Mouse (Mus musculus) forebrain, embryonic 11.5 days (tissue): ENCODE measurements around the gene Shpk. TPM values are rescaled to one million over a fixed set of nuclear protein-coding genes. Genes with fewer than 3 reads are reported as not detected.
A peak's percentile ranks its signal among the peaks of the same experiment; 100 is the strongest.

Source experiments
- ATAC-seq: fragments of 200-750 bp; cut with Nextera tagmentation; replicated peaks from 2 replicates; pipeline ENCODE4 v1.8.0; 2017; ENCODE audit warnings: moderate TSS enrichment; ENCODE audit not compliant: low FRiP score
- DNase-seq: peaks from one replicate; pipeline ENCODE4 v3.0.0-alpha.2; 2017; ENCODE audit warnings: low spot score
- H3K27ac ChIP-seq: fragments of 300-500 bp; sonication (generic); 2 replicates; pipeline ENCODE4 v1.5.1; 2014; ENCODE audit warnings: low read depth, low read length
- H3K27me3 ChIP-seq: fragments of 300-500 bp; sonication (generic); 2 replicates; pipeline ENCODE4 v1.6.1; 2014; ENCODE audit warnings: mild to moderate bottlenecking, low read length, mixed read lengths; ENCODE audit not compliant: control insufficient read depth, insufficient read depth
- H3K36me3 ChIP-seq: fragments of 300-500 bp; sonication (generic); 2 replicates; pipeline ENCODE4 v1.6.1; 2014; ENCODE audit warnings: mild to moderate bottlenecking, low read length, moderate library complexity, mixed read lengths; ENCODE audit not compliant: control insufficient read depth, insufficient read depth
- H3K4me1 ChIP-seq: fragments of 300-500 bp; sonication (generic); replicated peaks from 2 replicates; pipeline ENCODE4 v1.6.1; 2014; ENCODE audit warnings: low read length, mixed read lengths; ENCODE audit not compliant: control insufficient read depth, insufficient read depth
- H3K4me2 ChIP-seq: fragments of 300-500 bp; sonication (generic); 2 replicates; pipeline ENCODE4 v1.6.1; 2014; ENCODE audit warnings: low read depth, mild to moderate bottlenecking, low read length, moderate library complexity, mixed read lengths; ENCODE audit not compliant: severe bottlenecking
- H3K4me3 ChIP-seq: fragments of 300-500 bp; sonication (generic); 2 replicates; pipeline ENCODE4 v1.5.1; 2014; ENCODE audit warnings: low read depth, low read length
- H3K9ac ChIP-seq: fragments of 300-500 bp; sonication (generic); 2 replicates; pipeline ENCODE4 v1.6.1; 2014; ENCODE audit warnings: low read length
- H3K9me3 ChIP-seq: fragments of 300-500 bp; sonication (generic); 2 replicates; pipeline ENCODE4 v1.6.1; 2016; ENCODE audit warnings: low read length, mixed read lengths; ENCODE audit not compliant: control insufficient read depth
- WGBS: fragments of 180-500 bp; shearing (Covaris S2); extraction: QIAGEN DNeasy Blood & Tissue Kit; methylation state at CpG from one replicate; pipeline ENCODE4 v1.1.7; 2014; 5-methylcytosine and 5-hydroxymethylcytosine counted together
- polyA plus RNA-seq: library from polyadenylated mRNA; unstranded; fragments of >200 nt; fragmentation: Nextera tagmentation; extraction: Ambion mirVana; gene quantifications from 2 replicates; pipeline ENCODE4 v1.2.1, GENCODE M21; 2014

Shpk gene
- polyA plus RNA-seq, 1 experiment from 2014 or later = 0.72 TPM

- DNase-seq = peak; percentile 76
- Histone ChIP-seq H3K4me1 (no peaks in the 10 kb centered on the region), H3K27ac (no peak overlapping the region), H3K4me3 (no peak overlapping the region), H3K36me3 (no peaks in the 10 kb centered on the region; the same call in 1 of the 2 replicates), H3K9ac (no peak overlapping the region), H3K4me2 (no peak overlapping the region), H3K27me3 (no peaks in the 10 kb centered on the region), H3K9me3 (no peaks in the 10 kb centered on the region)
- 47% methylated on average over 4 of the region's 4 CpGs for WGBS
- peak; percentile 54; the same call in 1 of the 2 replicates for ATAC-seq
Observed at GRCm38 (mm10) chr11:73169231-73169630, 30.0 kb upstream of the Shpk start.

- 77% methylated on average over 5 of the region's 5 CpGs for WGBS
- ATAC-seq = no peak
- no peak overlapping the region for H3K4me2 ChIP-seq
- DNase-seq = no peak
- H3K27me3 ChIP-seq = no peaks in the 10 kb centered on the region
- no peaks in the 10 kb centered on the region for H3K9me3 ChIP-seq
- no peak overlapping the region for H3K27ac ChIP-seq
- H3K9ac ChIP-seq = no peak overlapping the region
- H3K4me3 ChIP-seq = no peak overlapping the region
- no peaks in the 10 kb centered on the region; the same call in 1 of the 2 replicates for H3K36me3 ChIP-seq
- peaks cover 6% of the 10 kb centered on the region for H3K4me1 ChIP-seq
Observed at GRCm38 (mm10) chr11:73172186-73172585, 27.1 kb upstream of the Shpk start.

DNA sequence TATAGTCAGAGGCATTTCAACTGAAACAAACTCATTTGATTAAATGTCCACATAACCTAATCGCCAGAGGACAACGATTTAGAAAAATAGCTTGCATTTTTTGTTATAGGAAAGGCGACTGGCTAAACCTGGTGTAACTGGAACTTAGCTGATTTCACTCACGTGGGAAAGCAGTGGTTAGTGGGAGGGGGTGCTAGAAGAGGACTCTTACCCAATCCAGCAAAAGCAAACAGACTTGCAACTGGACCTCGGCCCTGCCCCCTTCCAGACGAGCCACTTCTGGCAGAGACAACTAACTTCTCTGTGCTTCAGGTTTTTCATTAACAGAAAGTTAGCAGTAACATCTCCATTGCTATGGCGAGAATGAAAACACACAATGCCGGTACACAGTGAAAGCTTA lies 23.6 kb upstream of the Shpk start:
- Histone ChIP-seq H3K9me3 (no peaks in the 10 kb centered on the region), H3K36me3 (no peaks in the 10 kb centered on the region; the same call in 1 of the 2 replicates), H3K4me1 (peaks cover 9% of the 10 kb centered on the region), H3K27ac (no peak overlapping the region), H3K4me3 (peak overlapping the region; percentile 95), H3K27me3 (no peaks in the 10 kb centered on the region), H3K4me2 (peak overlapping the region; percentile 75), H3K9ac (peak overlapping the region; percentile 90)
- no peak for ATAC-seq
- 53% methylated on average over 8 of the region's 8 CpGs for WGBS
- DNase-seq = no peak

DNA sequence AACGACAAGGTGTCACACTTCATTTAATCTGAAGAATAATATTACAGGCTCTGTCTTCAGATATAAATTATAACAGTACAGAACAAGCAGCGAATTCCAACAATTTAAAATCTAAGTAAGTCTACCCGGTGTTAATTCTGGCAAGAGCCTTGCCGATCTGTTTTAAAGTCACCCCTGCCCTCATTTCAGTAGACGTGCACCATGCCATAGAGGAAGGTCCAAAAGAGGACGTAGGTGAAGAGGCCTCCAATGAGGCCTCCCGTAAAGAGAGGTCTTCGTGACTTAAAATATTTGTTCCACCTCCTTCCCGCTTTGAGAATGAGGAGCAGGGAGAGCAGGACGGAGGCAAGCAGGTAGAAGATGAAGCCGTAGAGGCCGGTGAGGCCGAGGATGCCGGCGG lies 23.1 kb upstream of the Shpk start:
- H3K4me3 ChIP-seq = peak overlapping the region; percentile 95
- WGBS = 1% methylated on average over 15 of the region's 15 CpGs
- H3K4me1 ChIP-seq = peaks cover 9% of the 10 kb centered on the region
- 0 out of 2 replicates have a peak overlapping the region, but pooled peaks have one; percentile 53 for H3K27ac ChIP-seq
- H3K4me2 ChIP-seq = peak overlapping the region; percentile 75
- H3K9me3 ChIP-seq = no peaks in the 10 kb centered on the region
- DNase-seq = no peak
- H3K27me3 ChIP-seq = no peaks in the 10 kb centered on the region
- H3K9ac ChIP-seq = peak overlapping the region; percentile 90
- ATAC-seq = no peak
- H3K36me3 ChIP-seq = no peaks in the 10 kb centered on the region; the same call in 1 of the 2 replicates

DNA sequence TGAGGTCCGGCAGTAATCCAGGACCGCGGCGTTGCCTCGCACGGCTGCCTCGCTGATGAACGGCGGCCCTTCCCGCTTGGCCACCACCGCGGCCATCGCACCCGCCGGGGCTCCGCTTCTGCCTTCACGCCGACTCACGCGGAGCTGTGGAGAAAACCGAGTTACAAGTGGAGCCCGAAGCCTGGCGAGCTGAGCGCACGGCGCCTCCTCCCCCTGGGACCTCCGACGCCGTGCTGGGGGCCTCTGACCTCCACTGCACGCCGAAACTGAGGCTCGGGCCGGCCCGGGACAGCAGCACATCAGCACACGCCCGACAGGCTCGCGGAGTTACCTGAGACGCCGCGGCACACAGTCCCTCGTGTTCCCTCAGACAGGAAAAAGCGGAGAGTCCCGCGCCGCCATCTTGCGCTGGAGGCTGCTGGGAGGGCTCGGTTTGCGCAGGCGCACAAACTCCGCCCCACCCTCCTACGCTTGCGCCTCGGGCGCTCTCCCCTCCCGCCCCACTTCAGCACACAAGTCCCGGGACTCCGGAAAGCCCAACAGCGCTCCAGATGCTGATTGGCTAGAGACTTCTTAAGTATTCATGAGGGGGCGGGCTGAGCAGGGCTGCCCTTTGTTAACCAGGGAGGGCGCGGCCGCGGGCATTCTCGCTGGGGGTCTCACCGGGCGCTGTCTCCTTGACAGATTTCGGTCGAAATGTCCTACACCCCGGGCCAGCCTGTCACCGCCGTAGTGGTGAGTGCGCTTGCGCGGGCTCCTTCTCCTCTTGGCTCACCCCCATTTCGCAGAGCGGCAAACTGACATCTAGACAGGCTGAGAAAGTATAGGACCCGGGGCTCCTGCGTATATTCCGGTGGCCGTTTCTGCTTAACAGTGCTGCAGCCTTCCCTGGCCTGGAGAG lies 22.4 kb upstream of the Shpk start, which contains the start of the genes Emc6 and Tax1bp3:
Emc6 (minus strand) TSS at position 430 of the 901 bp plus-strand sequence.
Tax1bp3 (plus strand) TSS at position 476 of the 901 bp plus-strand sequence.
- peak; percentile 98 for ATAC-seq
- WGBS = under 1% methylated on average over 78 of the region's 81 CpGs

DNA sequence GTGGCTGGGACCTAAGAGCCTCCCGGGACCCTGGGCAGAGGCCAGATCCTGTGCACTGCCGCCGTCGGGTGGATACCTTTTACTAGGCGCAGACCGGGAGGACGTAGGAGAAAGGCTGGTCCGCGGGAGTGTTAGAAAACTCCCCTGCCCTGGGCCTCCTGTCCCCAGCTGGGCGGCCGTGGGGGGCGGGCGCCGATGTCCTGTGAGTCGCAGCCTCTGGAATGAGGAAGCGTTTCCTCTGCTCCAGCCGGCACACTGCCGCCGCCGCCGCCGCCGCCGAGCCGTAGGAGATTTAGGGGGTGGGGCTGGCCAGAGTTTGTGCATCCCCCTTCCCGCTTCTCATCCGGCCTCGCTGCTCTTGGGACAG lies 21.8 kb upstream of the Shpk start:
- H3K36me3 ChIP-seq = no peaks in the 10 kb centered on the region; the same call in 1 of the 2 replicates
- H3K4me2 ChIP-seq = peak overlapping the region; percentile 70
- H3K9ac ChIP-seq = peak overlapping the region; percentile 82
- DNase-seq (peak; percentile 85), ATAC-seq (peak; percentile 56; the same call in 1 of the 2 replicates)
- peak overlapping the region; percentile 95 for H3K4me3 ChIP-seq
- H3K27ac ChIP-seq = peak overlapping the region; percentile 72
- H3K27me3 ChIP-seq = no peaks in the 10 kb centered on the region
- H3K4me1 ChIP-seq = peaks cover 9% of the 10 kb centered on the region
- H3K9me3 ChIP-seq = no peaks in the 10 kb centered on the region
- under 1% methylated on average over 28 of the region's 28 CpGs for WGBS

More for the DNA sequence above, 22.4 kb upstream of the Shpk start, which contains the start of the genes Emc6 and Tax1bp3:
- H3K36me3 ChIP-seq = no peaks in the 10 kb centered on the region; the same call in 1 of the 2 replicates
- peak; percentile 99 for DNase-seq
- no peaks in the 10 kb centered on the region for H3K27me3 ChIP-seq
- H3K9ac ChIP-seq = peak within 1 kb of the TSS; percentile 90
- peaks cover 9% of the 10 kb centered on the region for H3K4me1 ChIP-seq
- H3K9me3 ChIP-seq = no peaks in the 10 kb centered on the region
- H3K27ac ChIP-seq = peak within 1 kb of the TSS; percentile 72
- peak within 1 kb of the TSS; percentile 75 for H3K4me2 ChIP-seq
- peak within 1 kb of the TSS; percentile 95 for H3K4me3 ChIP-seq

- H3K9me3 ChIP-seq = no peaks in the 10 kb centered on the region
- peaks cover 9% of the 10 kb centered on the region for H3K4me1 ChIP-seq
- peak overlapping the region; percentile 72; the same call in 1 of the 2 replicates for H3K27ac ChIP-seq
- H3K36me3 ChIP-seq = no peaks in the 10 kb centered on the region; the same call in 1 of the 2 replicates
- DNase-seq = no peak
- peak overlapping the region; percentile 70 for H3K4me2 ChIP-seq
- ATAC-seq = no peak
- 4% methylated on average over 2 of the region's 2 CpGs for WGBS
- H3K4me3 ChIP-seq = peak overlapping the region; percentile 95
- H3K9ac ChIP-seq = peak overlapping the region; percentile 82
- H3K27me3 ChIP-seq = no peaks in the 10 kb centered on the region
Observed at GRCm38 (mm10) chr11:73177895-73178294, 21.4 kb upstream of the Shpk start.

GRCm38 (mm10) chr11:73185872-73186615 lies 13.2 kb upstream of the Shpk start:
- H3K27ac ChIP-seq = no peak overlapping the region
- no peak for DNase-seq
- ATAC-seq = no peak
- WGBS = 93% methylated on average over 10 of the region's 10 CpGs
- H3K36me3 ChIP-seq = no peaks in the 10 kb centered on the region; the same call in 1 of the 2 replicates
- H3K4me1 ChIP-seq = no peaks in the 10 kb centered on the region
- no peak overlapping the region for H3K4me3 ChIP-seq
- H3K27me3 ChIP-seq = no peaks in the 10 kb centered on the region
- H3K9me3 ChIP-seq = no peaks in the 10 kb centered on the region
- H3K9ac ChIP-seq = no peak overlapping the region
- H3K4me2 ChIP-seq = no peak overlapping the region
